Mouse (Mus musculus) neural tube, embryonic 12.5 days (tissue): ENCODE data around the gene Serpina1d. TPM values are rescaled to one million over a fixed set of nuclear protein-coding genes. Genes with fewer than 3 reads are reported as not detected.
"Not testable (repeated sequence)": the region's sequence is repeated elsewhere in the genome, so short reads cannot be mapped to it uniquely, and the experiment has no call there.

Experiments
- ATAC-seq: fragments of 200-750 bp; cut with Nextera tagmentation; 2 replicates; pipeline ENCODE4 v1.8.0; 2017; ENCODE audit warnings: low read depth, mild to moderate bottlenecking, moderate TSS enrichment, moderate library complexity; ENCODE audit not compliant: low FRiP score
- H3K27ac ChIP-seq: fragments of 300-500 bp; sonication (generic); 2 replicates; pipeline ENCODE4 v1.5.1; 2016
- H3K27me3 ChIP-seq: fragments of 300-500 bp; sonication (generic); replicated peaks from 2 replicates; pipeline ENCODE4 v1.6.1; 2016; ENCODE audit warnings: mild to moderate bottlenecking
- H3K36me3 ChIP-seq: fragments of 300-500 bp; sonication (generic); 2 replicates; pipeline ENCODE4 v1.6.1; 2016; ENCODE audit warnings: mild to moderate bottlenecking
- H3K4me1 ChIP-seq: fragments of 300-500 bp; sonication (generic); 2 replicates; pipeline ENCODE4 v1.6.1; 2016
- H3K4me2 ChIP-seq: fragments of 300-500 bp; sonication (generic); replicated peaks from 2 replicates; pipeline ENCODE4 v1.6.1; 2016; ENCODE audit warnings: mild to moderate bottlenecking
- H3K4me3 ChIP-seq: fragments of 300-500 bp; sonication (generic); 2 replicates; pipeline ENCODE4 v1.5.1; 2016
- H3K9ac ChIP-seq: fragments of 300-500 bp; sonication (generic); 2 replicates; pipeline ENCODE4 v1.6.1; 2016; ENCODE audit warnings: mild to moderate bottlenecking
- H3K9me3 ChIP-seq: fragments of 300-500 bp; sonication (generic); 2 replicates; pipeline ENCODE4 v1.6.1; 2016; ENCODE audit warnings: mild to moderate bottlenecking
- WGBS: fragments of 180-500 bp; shearing (Covaris S2); methylation state at CpG from one replicate; pipeline ENCODE4 v1.1.7; 2016; 5-methylcytosine and 5-hydroxymethylcytosine counted together
- polyA plus RNA-seq: library from polyadenylated mRNA; unstranded; fragments of >200 nt; fragmentation: Nextera tagmentation; extraction: Ambion mirVana; gene quantifications from 2 replicates; pipeline ENCODE4 v1.2.1, GENCODE M21; 2016

Gene Serpina1d
- polyA plus RNA-seq: not detected in 2 replicates

DNA sequence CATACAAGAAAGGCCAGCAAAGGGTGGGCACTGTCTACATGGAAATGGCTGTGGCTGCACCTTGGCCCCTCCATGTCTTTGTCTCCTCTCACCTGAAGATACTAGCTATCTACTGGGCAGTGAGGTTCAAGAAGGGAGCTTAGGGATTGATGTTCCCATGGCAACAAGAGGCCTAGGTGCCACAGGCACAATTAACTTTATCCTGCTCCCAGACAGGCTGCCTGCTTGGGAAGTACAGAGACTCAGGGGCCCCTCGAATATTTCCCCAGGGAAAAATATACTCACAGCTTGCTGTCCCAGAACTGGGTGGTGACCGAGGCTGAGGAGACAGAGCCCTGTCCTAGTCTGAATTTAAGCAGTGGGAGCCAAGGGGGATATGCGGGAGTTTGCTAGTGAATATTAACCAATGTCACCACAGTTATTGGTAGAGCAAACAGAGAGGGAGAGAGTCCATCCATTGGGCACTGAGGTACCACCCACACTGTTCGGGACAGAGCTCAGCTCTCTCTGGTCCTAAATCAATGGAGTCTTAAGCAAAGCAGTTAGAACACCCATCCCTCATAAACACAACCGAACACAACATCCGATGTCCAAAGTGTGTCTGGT, at the start of gene Serpina1d:
Serpina1d (minus strand) TSS at position 347 of the 606 bp plus-strand sequence.
- H3K36me3 ChIP-seq, H3K27ac ChIP-seq, H3K4me2 ChIP-seq, H3K27me3 ChIP-seq, ATAC-seq, H3K9me3 ChIP-seq, H3K4me1 ChIP-seq, H3K4me3 ChIP-seq, H3K9ac ChIP-seq: not testable (repeated sequence)
- 86% methylated on average over 6 of the region's 6 CpGs for WGBS

DNA sequence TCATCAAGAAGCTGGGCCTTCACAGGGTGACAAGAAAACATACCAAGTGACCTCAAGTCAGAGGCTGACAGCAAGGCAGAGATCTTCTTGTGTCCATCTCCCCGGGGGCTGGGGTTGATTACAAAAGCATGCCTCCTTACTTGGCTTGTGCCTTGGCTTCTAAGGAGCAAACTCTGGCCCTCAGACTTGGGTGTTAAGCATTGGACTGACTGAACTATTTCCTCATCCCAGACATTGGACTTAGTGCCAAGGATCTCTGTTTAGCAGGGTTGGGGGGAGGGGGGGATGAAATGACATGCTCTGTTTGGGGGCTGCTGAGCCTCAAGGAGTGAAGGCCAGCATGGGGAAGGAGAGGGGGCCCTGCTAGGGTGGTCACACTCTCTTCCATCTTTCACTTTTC, 2.8 kb downstream of the Serpina1d start:
- H3K27ac ChIP-seq, ATAC-seq, H3K27me3 ChIP-seq, H3K9ac ChIP-seq, H3K36me3 ChIP-seq, H3K9me3 ChIP-seq, H3K4me3 ChIP-seq, H3K4me2 ChIP-seq, H3K4me1 ChIP-seq: not testable (repeated sequence)
- 88% methylated on average over 1 of the region's 1 CpGs for WGBS

GRCm38 (mm10) chr12:103763083-103763482, 10.3 kb downstream of the Serpina1d start:
- not testable (repeated sequence) for ATAC-seq, H3K36me3 ChIP-seq, H3K9ac ChIP-seq, H3K27ac ChIP-seq, H3K27me3 ChIP-seq, H3K9me3 ChIP-seq, H3K4me2 ChIP-seq, H3K4me1 ChIP-seq, H3K4me3 ChIP-seq
- WGBS: 85% methylated on average over 3 of the region's 3 CpGs

GRCm38 (mm10) chr12:103760316-103760715, 13.1 kb downstream of the Serpina1d start:
- H3K9ac ChIP-seq, H3K4me1 ChIP-seq, H3K4me3 ChIP-seq, H3K36me3 ChIP-seq, H3K27ac ChIP-seq, H3K27me3 ChIP-seq, ATAC-seq, H3K4me2 ChIP-seq: not testable (repeated sequence)
- 83% methylated on average over 3 of the region's 3 CpGs for WGBS
- H3K9me3 ChIP-seq: peaks cover 14% of the 10 kb centered on the region; the same call in 1 of the 2 replicates

- not testable (repeated sequence) for H3K27me3 ChIP-seq, H3K4me1 ChIP-seq, H3K9ac ChIP-seq, H3K4me2 ChIP-seq, H3K27ac ChIP-seq, H3K4me3 ChIP-seq, H3K9me3 ChIP-seq, ATAC-seq, H3K36me3 ChIP-seq
- WGBS: 86% methylated on average over 5 of the region's 5 CpGs
These were observed 27.4 kb downstream of the Serpina1d start for GRCm38 (mm10) chr12:103745957-103746356.

- H3K27ac ChIP-seq, H3K4me1 ChIP-seq, ATAC-seq, H3K9ac ChIP-seq, H3K36me3 ChIP-seq, H3K9me3 ChIP-seq, H3K4me3 ChIP-seq, H3K4me2 ChIP-seq, H3K27me3 ChIP-seq: not testable (repeated sequence)
- WGBS: 86% methylated on average over 6 of the region's 6 CpGs
These were observed 35.4 kb downstream of the Serpina1d start for GRCm38 (mm10) chr12:103737791-103738580.

DNA sequence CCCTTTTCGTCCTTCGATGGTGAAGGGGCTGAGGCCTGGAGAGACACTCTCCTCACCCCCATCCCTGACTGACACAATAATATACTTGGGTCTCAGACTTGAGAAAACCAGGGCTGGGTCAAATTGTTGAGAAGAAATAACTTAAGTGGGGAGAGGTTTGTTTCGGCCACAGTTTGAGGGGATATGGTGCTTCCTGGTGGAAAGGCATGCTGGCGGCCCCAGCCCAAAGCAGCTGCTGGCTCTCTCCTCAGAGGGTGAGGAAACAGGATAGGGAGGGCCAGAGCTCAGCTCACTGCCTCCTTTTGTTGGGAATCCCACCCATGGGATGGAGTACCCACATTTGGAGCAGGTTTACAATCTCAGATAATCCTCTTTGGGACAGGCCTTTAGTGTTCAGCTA, 37.8 kb downstream of the Serpina1d start:
- H3K4me1 ChIP-seq, H3K36me3 ChIP-seq, H3K9ac ChIP-seq, ATAC-seq, H3K9me3 ChIP-seq, H3K4me2 ChIP-seq, H3K27ac ChIP-seq, H3K27me3 ChIP-seq, H3K4me3 ChIP-seq: not testable (repeated sequence)
- 85% methylated on average over 4 of the region's 4 CpGs for WGBS

DNA sequence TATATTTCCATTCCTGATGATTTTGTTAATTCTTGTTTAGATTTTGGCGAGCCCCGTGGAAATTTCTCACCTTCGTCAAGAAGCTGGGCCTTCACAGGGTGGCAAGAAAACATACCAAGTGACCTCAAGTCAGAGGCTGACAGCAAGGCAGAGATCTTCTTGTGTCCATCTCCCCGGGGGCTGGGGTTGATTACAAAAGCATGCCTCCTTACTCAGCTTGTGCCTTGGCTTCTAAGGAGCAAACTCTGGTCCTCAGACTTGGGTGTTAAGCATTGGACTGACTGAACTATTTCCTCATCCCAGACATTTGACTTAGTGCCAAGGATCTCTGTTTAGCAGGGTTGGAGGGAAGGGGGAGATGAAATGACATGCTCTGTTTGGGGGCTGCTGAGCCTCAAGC, 38.3 kb downstream of the Serpina1d start:
- not testable (repeated sequence) for H3K4me3 ChIP-seq, H3K27me3 ChIP-seq, H3K9me3 ChIP-seq, ATAC-seq, H3K9ac ChIP-seq, H3K4me2 ChIP-seq, H3K27ac ChIP-seq, H3K36me3 ChIP-seq, H3K4me1 ChIP-seq
- WGBS: 85% methylated on average over 4 of the region's 4 CpGs

Other genes starting within 250 kb of the Serpina1d start
- 2.3 and 2.6 TPM in 2 replicates for gene Ppp4r4, start 241.3 kb downstream of the Serpina1d start, polyA plus RNA-seq
- gene Serpina10, start 142.1 kb downstream of the Serpina1d start, polyA plus RNA-seq: 0.05 and 0.06 TPM in 2 replicates
- gene Serpina6, start 116.4 kb downstream of the Serpina1d start, polyA plus RNA-seq: 0.69 and 0.89 TPM in 2 replicates
- not detected in 2 replicates for gene Serpina16, start 97.5 kb downstream of the Serpina1d start, polyA plus RNA-seq
- gene Serpina1f, start 78.1 kb downstream of the Serpina1d start, polyA plus RNA-seq: not detected in 2 replicates
- 0.19 and 0.20 TPM in 2 replicates for gene Serpina1b, start 56.8 kb upstream of the Serpina1d start, polyA plus RNA-seq
- gene Serpina1a, start 90.0 kb upstream of the Serpina1d start, polyA plus RNA-seq: 0.34 TPM in 1 of 2 replicates, not detected in the other
- gene Serpina1c, start 131.3 kb upstream of the Serpina1d start, polyA plus RNA-seq: not detected in 2 replicates
- gene Serpina1e, start 185.4 kb upstream of the Serpina1d start, polyA plus RNA-seq: not detected in 2 replicates
- not detected in 2 replicates for gene Serpina11, start 216.4 kb upstream of the Serpina1d start, polyA plus RNA-seq
- gene Serpina9, start 240.2 kb upstream of the Serpina1d start, polyA plus RNA-seq: not detected in 2 replicates